Mouse (Mus musculus): Measurements from ENCODE around the gene Kcnq2.

Kcnq2 gene

DNA sequence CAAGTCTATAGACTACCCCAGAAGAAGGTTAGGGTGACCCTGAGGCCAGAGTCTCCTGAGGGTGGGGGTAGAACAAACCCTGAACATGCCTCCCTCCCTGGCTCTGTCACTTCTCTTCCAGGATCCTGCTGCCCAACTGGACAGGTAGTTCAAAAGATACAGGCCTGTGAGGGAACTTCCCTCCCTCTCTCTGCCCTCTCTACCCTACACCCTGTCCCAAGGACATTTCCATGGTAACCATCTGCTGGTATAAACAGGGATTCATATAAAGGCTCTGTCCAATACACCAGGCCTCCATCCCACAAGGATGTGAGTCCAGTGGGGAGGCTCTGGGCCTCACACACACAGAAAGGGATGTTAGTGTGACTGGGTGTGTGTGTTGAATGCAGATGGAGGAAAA is 92.7 kb downstream of the Kcnq2 start:
- no peak for DNase-seq (ENCODE audit: low read depth, low spot score)

DNA sequence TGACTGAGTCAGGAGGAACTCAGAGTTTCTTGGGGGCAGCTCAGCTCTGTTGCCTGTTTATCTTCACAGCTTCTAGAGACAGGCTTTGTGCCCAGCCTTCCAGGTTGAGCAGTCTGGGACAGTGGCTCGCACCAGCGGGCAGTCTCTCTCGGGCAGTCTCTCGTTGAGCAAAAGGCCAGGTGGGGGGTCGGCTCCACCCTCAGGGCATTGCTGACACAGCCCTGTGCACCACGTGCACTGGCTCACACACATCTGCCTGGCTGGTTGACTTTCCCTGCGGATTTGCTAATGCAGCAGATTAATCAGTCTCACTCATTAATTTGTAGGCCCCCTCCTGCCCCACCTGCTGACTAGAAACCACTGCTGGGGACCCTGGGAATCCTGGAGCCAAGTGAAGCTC is 93.2 kb downstream of the Kcnq2 start:
- DNase-seq (ENCODE audit: low read depth, low spot score): no peak

GRCm38 (mm10) chr2:181039356-181039680 is 95.8 kb downstream of the Kcnq2 start:
- no peak for DNase-seq (ENCODE audit: low read depth, low spot score)

DNA sequence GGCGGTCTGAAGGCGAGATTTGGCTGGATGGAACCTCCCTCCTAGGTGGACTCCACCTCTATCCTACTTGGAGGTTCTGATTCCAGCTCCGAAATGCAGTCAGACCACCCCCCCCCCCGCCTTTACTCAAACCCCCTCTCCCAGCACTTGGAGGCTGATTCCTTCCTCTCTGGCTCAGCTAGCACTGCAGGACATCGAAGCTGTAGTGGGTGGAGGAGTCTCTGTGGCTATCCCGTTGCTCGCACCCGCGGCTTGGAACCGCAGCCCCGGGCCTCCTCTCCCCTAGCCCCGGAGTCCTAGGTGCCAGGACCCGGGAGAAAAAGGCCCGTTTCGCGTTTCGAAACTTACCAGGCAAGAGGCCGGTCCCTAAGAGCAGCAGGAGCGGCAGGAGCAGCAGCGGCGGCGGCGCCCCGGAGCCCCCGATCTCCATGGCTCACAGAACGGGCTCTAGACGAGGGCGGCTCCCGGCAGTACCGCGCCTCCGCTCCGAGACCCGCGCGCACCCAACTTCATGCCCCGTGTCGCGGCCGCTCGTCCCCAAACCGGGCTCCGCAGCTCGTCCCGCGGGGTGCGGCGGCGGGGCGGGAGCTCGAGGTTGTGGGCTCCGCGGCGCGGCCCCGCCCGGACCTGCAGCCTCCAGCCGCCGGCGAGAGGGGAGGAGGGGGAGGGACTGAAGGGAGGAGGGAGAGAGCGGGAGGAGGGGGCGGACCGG is 96.3 kb downstream of the Kcnq2 start:
- DNase-seq (ENCODE audit: low read depth, low spot score): no peak

- no peak for DNase-seq (ENCODE audit: low read depth, low spot score)
Observed at GRCm38 (mm10) chr2:181036561-181036960, 98.5 kb downstream of the Kcnq2 start.

GRCm38 (mm10) chr2:181035186-181035585 is 99.9 kb downstream of the Kcnq2 start:
- DNase-seq (ENCODE audit: low read depth, low spot score): no peak

DNA sequence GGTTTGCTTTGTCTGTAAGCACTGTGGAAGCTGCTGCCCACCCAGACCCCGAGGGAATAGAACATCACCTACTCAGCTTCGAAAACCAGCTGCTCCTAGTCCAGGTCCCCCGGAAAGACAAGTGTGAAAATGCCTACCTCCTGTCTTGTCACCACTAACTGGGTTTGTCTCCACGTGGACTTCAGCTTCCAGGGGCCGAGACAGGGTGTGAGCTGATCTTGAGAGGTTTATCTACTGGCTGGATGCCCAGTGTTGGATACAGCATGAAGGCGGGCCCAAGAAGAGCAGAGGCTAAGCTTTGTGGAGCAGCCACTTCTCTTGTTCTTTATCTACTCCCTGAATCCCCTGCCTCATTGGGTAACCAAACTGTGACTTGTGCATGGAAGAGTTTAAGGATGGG is 101.8 kb downstream of the Kcnq2 start:
- no peak for DNase-seq (ENCODE audit: low read depth, low spot score)

DNA sequence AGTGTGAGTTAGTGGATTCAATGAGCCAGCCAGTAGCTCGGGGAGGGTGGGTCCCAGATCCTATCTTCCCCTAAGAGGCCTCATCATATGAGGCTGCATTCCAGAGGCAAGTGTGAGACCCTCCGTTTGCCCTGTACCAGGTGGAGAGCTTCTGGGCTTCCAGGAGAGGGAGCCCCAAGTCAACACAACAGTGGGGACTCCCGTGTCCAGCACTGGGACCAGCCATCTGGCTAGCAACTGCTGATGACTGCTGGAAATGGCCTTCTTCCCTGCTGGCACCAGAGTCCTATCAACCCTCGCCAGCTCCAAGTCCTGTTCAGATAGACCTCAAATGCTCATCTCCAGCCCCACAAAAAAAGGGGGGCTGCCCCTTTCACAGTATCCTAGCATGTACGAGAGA is 102.7 kb downstream of the Kcnq2 start:
- DNase-seq (ENCODE audit: low read depth, low spot score): no peak

DNA sequence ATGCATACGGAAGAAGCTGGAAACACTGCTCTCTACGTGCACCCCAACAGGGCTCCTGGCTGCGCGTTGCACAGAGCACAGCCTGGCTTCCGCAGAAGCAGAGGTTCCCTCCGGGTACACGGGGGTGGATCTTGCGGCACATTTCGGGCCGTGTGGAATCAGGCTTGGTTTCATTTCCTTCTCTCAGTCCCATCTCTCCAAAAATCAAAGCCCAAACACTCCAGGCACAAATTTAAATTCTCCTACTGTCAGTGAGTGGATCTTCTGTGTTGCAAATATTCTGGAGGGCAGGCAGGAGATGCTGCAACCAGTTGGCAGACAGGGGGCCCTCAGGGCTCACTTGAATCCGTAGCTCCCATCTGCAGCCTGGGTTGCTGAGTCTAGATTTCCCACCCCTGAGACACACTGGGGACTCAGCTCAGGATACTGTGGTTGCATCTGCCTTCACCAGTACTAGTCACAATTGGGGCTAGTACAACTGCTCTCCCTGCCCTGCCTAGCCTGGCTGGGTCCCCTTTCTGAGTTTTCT is 103.6 kb downstream of the Kcnq2 start:
- no peak for DNase-seq (ENCODE audit: low read depth, low spot score)

All from skeletal muscle tissue, adult 2 months (tissue).